Mouse (Mus musculus): ENCODE results near the gene Sh2d2a. TPM values are rescaled to one million over a fixed set of nuclear protein-coding genes. Genes with fewer than 3 reads are reported as not detected.

Sh2d2a gene
- polyA plus RNA-seq, 1 experiment from 2014 or later = 0.05 TPM

GRCm38 (mm10) chr3:87829025-87829424 lies 17.5 kb upstream of the Sh2d2a start:
- WGBS = 53% methylated on average over 10 of the region's 10 CpGs
- ATAC-seq (ENCODE audit: low FRiP score, low read depth) = no peak

GRCm38 (mm10) chr3:87832109-87832859 lies 14.3 kb upstream of the Sh2d2a start:
- H3K36me3 ChIP-seq = no peaks in the 10 kb centered on the region
- no peak overlapping the region for H3K9ac ChIP-seq
- no peak overlapping the region for H3K27ac ChIP-seq (replicated peaks)
- H3K27me3 ChIP-seq = no peaks in the 10 kb centered on the region
- no peak overlapping the region for H3K4me3 ChIP-seq
- ATAC-seq (ENCODE audit: low FRiP score, low read depth) = no peak
- WGBS = 84% methylated on average over 7 of the region's 7 CpGs
- H3K4me2 ChIP-seq = no peak overlapping the region
- no peaks in the 10 kb centered on the region for H3K9me3 ChIP-seq
- no peaks in the 10 kb centered on the region for H3K4me1 ChIP-seq (replicated peaks)

More at GRCm38 (mm10) chr3:87829025-87829424, 17.5 kb upstream of the Sh2d2a start:
- H3K9me3 ChIP-seq = no peaks in the 10 kb centered on the region
- no peak overlapping the region for H3K4me2 ChIP-seq
- H3K4me1 ChIP-seq (replicated peaks) = no peaks in the 10 kb centered on the region
- no peak overlapping the region for H3K9ac ChIP-seq
- H3K4me3 ChIP-seq = no peak overlapping the region
- H3K27ac ChIP-seq (replicated peaks) = no peak overlapping the region
- H3K27me3 ChIP-seq = no peaks in the 10 kb centered on the region
- no peaks in the 10 kb centered on the region for H3K36me3 ChIP-seq

- Histone ChIP-seq H3K36me3 (no peaks in the 10 kb centered on the region), H3K4me1 (replicated peaks) (no peaks in the 10 kb centered on the region), H3K9me3 (no peaks in the 10 kb centered on the region), H3K4me2 (no peak overlapping the region), H3K27ac (replicated peaks) (no peak overlapping the region), H3K9ac (no peak overlapping the region), H3K4me3 (no peak overlapping the region), H3K27me3 (no peaks in the 10 kb centered on the region)
- 67% methylated on average over 5 of the region's 5 CpGs for WGBS
- no peak for ATAC-seq (ENCODE audit: low FRiP score, low read depth)
These were observed 13.1 kb upstream of the Sh2d2a start for GRCm38 (mm10) chr3:87833482-87833881.

- H3K4me2 ChIP-seq = no peak overlapping the region
- H3K4me1 ChIP-seq (replicated peaks) = no peaks in the 10 kb centered on the region
- no peak overlapping the region for H3K27ac ChIP-seq (replicated peaks)
- H3K27me3 ChIP-seq = no peaks in the 10 kb centered on the region
- no peak overlapping the region for H3K4me3 ChIP-seq
- H3K9me3 ChIP-seq = no peaks in the 10 kb centered on the region
- 4% methylated on average over 4 of the region's 4 CpGs for WGBS
- no peak for ATAC-seq (ENCODE audit: low FRiP score, low read depth)
- no peaks in the 10 kb centered on the region for H3K36me3 ChIP-seq
- H3K9ac ChIP-seq = no peak overlapping the region
These were observed 7.9 kb upstream of the Sh2d2a start for GRCm38 (mm10) chr3:87838622-87839021.

GRCm38 (mm10) chr3:87840858-87841257 lies 5.7 kb upstream of the Sh2d2a start:
- ATAC-seq (ENCODE audit: low FRiP score, low read depth) = no peak
- H3K4me1 ChIP-seq (replicated peaks) = no peaks in the 10 kb centered on the region
- no peaks in the 10 kb centered on the region for H3K27me3 ChIP-seq
- H3K36me3 ChIP-seq = no peaks in the 10 kb centered on the region
- H3K9me3 ChIP-seq = no peaks in the 10 kb centered on the region
- H3K4me2 ChIP-seq = no peak overlapping the region
- no peak overlapping the region for H3K27ac ChIP-seq (replicated peaks)
- H3K9ac ChIP-seq = no peak overlapping the region
- no peak overlapping the region for H3K4me3 ChIP-seq

GRCm38 (mm10) chr3:87844981-87845380 lies 1.6 kb upstream of the Sh2d2a start:
- H3K36me3 ChIP-seq = no peaks in the 10 kb centered on the region
- no peak overlapping the region for H3K27ac ChIP-seq (replicated peaks)

GRCm38 (mm10) chr3:87846186-87846585 lies 369 bp upstream of the Sh2d2a start:
- ATAC-seq (ENCODE audit: low FRiP score, low read depth) = no peak

More at GRCm38 (mm10) chr3:87844981-87845380, 1.6 kb upstream of the Sh2d2a start:
- Histone ChIP-seq H3K4me3 (no peak overlapping the region), H3K4me1 (replicated peaks) (no peaks in the 10 kb centered on the region), H3K4me2 (no peak overlapping the region), H3K9me3 (no peaks in the 10 kb centered on the region), H3K9ac (no peak overlapping the region), H3K27me3 (no peaks in the 10 kb centered on the region)
- no peak for ATAC-seq (ENCODE audit: low FRiP score, low read depth)
- 86% methylated on average over 4 of the region's 4 CpGs for WGBS

GRCm38 (mm10) chr3:87847680-87848079 lies 1.1 kb downstream of the Sh2d2a start:
- ATAC-seq (ENCODE audit: low FRiP score, low read depth) = no peak
- Histone ChIP-seq H3K27ac (replicated peaks) (no peak overlapping the region), H3K9me3 (no peaks in the 10 kb centered on the region), H3K9ac (no peak overlapping the region), H3K4me2 (no peak overlapping the region), H3K4me3 (no peak overlapping the region), H3K36me3 (no peaks in the 10 kb centered on the region), H3K4me1 (replicated peaks) (no peaks in the 10 kb centered on the region), H3K27me3 (no peaks in the 10 kb centered on the region)
- 85% methylated on average over 5 of the region's 5 CpGs for WGBS

More at GRCm38 (mm10) chr3:87846186-87846585, 369 bp upstream of the Sh2d2a start:
- no peak overlapping the region for H3K9ac ChIP-seq
- H3K9me3 ChIP-seq = no peaks in the 10 kb centered on the region
- no peaks in the 10 kb centered on the region for H3K27me3 ChIP-seq
- H3K27ac ChIP-seq (replicated peaks) = no peak overlapping the region
- H3K4me3 ChIP-seq = no peak overlapping the region
- no peak overlapping the region for H3K4me2 ChIP-seq
- no peaks in the 10 kb centered on the region for H3K4me1 ChIP-seq (replicated peaks)
- 64% methylated on average over 4 of the region's 4 CpGs for WGBS
- no peaks in the 10 kb centered on the region for H3K36me3 ChIP-seq

- Histone ChIP-seq H3K27ac (replicated peaks) (no peak overlapping the region), H3K9ac (no peak overlapping the region), H3K36me3 (no peaks in the 10 kb centered on the region), H3K4me3 (no peak overlapping the region), H3K4me1 (replicated peaks) (peaks cover 5% of the 10 kb centered on the region), H3K27me3 (no peaks in the 10 kb centered on the region), H3K4me2 (no peak overlapping the region), H3K9me3 (no peaks in the 10 kb centered on the region)
- 87% methylated on average over 14 of the region's 14 CpGs for WGBS
- no peak for ATAC-seq (ENCODE audit: low FRiP score, low read depth)
These were observed 2.6 kb downstream of the Sh2d2a start for GRCm38 (mm10) chr3:87849117-87849516.

- Histone ChIP-seq H3K4me2 (no peak overlapping the region), H3K27ac (replicated peaks) (no peak overlapping the region), H3K4me3 (no peak overlapping the region), H3K9me3 (no peaks in the 10 kb centered on the region), H3K9ac (no peak overlapping the region), H3K36me3 (peaks cover 29% of the 10 kb centered on the region), H3K27me3 (no peaks in the 10 kb centered on the region), H3K4me1 (replicated peaks) (peaks cover 8% of the 10 kb centered on the region)
- WGBS = 63% methylated on average over 7 of the region's 7 CpGs
- ATAC-seq (ENCODE audit: low FRiP score, low read depth) = no peak
These were observed 8.4 kb downstream of the Sh2d2a start for GRCm38 (mm10) chr3:87854795-87855568.

GRCm38 (mm10) chr3:87855936-87856335 lies 9.4 kb downstream of the Sh2d2a start:
- peaks cover 8% of the 10 kb centered on the region for H3K4me1 ChIP-seq (replicated peaks)
- no peak overlapping the region for H3K4me2 ChIP-seq
- no peaks in the 10 kb centered on the region for H3K27me3 ChIP-seq
- no peak overlapping the region for H3K4me3 ChIP-seq
- H3K36me3 ChIP-seq = peaks cover 30% of the 10 kb centered on the region
- H3K9ac ChIP-seq = no peak overlapping the region
- ATAC-seq (ENCODE audit: low FRiP score, low read depth) = no peak
- H3K9me3 ChIP-seq = no peaks in the 10 kb centered on the region
- H3K27ac ChIP-seq (replicated peaks) = no peak overlapping the region
- WGBS = 91% methylated on average over 8 of the region's 8 CpGs

- WGBS = 92% methylated on average over 8 of the region's 8 CpGs
- H3K4me2 ChIP-seq = no peak overlapping the region
- H3K4me1 ChIP-seq (replicated peaks) = peaks cover 8% of the 10 kb centered on the region
- ATAC-seq (ENCODE audit: low FRiP score, low read depth) = no peak
- no peak overlapping the region for H3K4me3 ChIP-seq
- no peaks in the 10 kb centered on the region for H3K27me3 ChIP-seq
- H3K36me3 ChIP-seq = peaks cover 43% of the 10 kb centered on the region
- H3K9ac ChIP-seq = no peak overlapping the region
- H3K27ac ChIP-seq (replicated peaks) = no peak overlapping the region
- no peaks in the 10 kb centered on the region for H3K9me3 ChIP-seq
These were observed 11.1 kb downstream of the Sh2d2a start for GRCm38 (mm10) chr3:87857666-87858065.
